Mouse (Mus musculus): ENCODE measurements at regions not wholly inside any gene's neighbourhood (a gene's known extent, or its start where the extent isn't known, plus 50 kb on each side); places are given as distances from the start of the nearest gene placed in this dataset.

GRCm38 (mm10) chr10:42090806-42091205 is 72.6 kb upstream of the Armc2 start:
- no peaks in the 10 kb centered on the region for H3K27me3 ChIP-seq (ENCODE audit: control insufficient read depth, insufficient read depth, low read length)
- H3K9me3 ChIP-seq (ENCODE audit: control insufficient read depth, low read length) = no peaks in the 10 kb centered on the region
- no peak overlapping the region for H3K4me2 ChIP-seq (replicated peaks; ENCODE audit: low read depth)
- no peak overlapping the region for H3K27ac ChIP-seq (replicated peaks)
- no peak for TF ChIP-seq EP300 (optimal IDR thresholded peaks at IDR 0.05)
- TF ChIP-seq CTCF (IDR thresholded peaks at IDR 0.05; ENCODE audit: low read depth) = no peak
- DNase-seq (ENCODE audit: low spot score) (no peak), ATAC-seq (ENCODE audit: low FRiP score, low TSS enrichment) (no peak)
- H3K36me3 ChIP-seq (ENCODE audit: control insufficient read depth, insufficient read depth, low read length) = no peaks in the 10 kb centered on the region
- WGBS = 93% methylated on average over 7 of the region's 7 CpGs
- H3K9ac ChIP-seq (ENCODE audit: low read length) = no peak overlapping the region
- H3K4me3 ChIP-seq (ENCODE audit: low read depth, low read length) = no peak overlapping the region
- peaks cover 9% of the 10 kb centered on the region for H3K4me1 ChIP-seq (replicated peaks; ENCODE audit: control insufficient read depth, insufficient read depth)

- WGBS = 40% methylated on average over 3 of the region's 3 CpGs
- peaks cover 9% of the 10 kb centered on the region for H3K4me1 ChIP-seq (replicated peaks; ENCODE audit: control insufficient read depth, insufficient read depth)
Measured at GRCm38 (mm10) chr10:42090147-42090546, 71.9 kb upstream of the Armc2 start.

GRCm38 (mm10) chr10:42089686-42090085 is 71.4 kb upstream of the Armc2 start:
- 16% methylated on average over 5 of the region's 5 CpGs for WGBS
- Histone ChIP-seq H3K4me3 (ENCODE audit: low read depth, low read length) (no peak overlapping the region), H3K27me3 (ENCODE audit: control insufficient read depth, insufficient read depth, low read length) (no peaks in the 10 kb centered on the region), H3K9ac (ENCODE audit: low read length) (no peak overlapping the region), H3K36me3 (ENCODE audit: control insufficient read depth, insufficient read depth, low read length) (no peaks in the 10 kb centered on the region), H3K4me1 (replicated peaks; ENCODE audit: control insufficient read depth, insufficient read depth) (peaks cover 9% of the 10 kb centered on the region), H3K4me2 (replicated peaks; ENCODE audit: low read depth) (no peak overlapping the region), H3K9me3 (ENCODE audit: control insufficient read depth, low read length) (no peaks in the 10 kb centered on the region), H3K27ac (replicated peaks) (peak overlapping the region; percentile 79)
- peak; percentile 62; the same call in 1 of the 2 replicates for ATAC-seq (ENCODE audit: low FRiP score, low TSS enrichment)
- TF ChIP-seq CTCF (IDR thresholded peaks at IDR 0.05; ENCODE audit: low read depth) (no peak), EP300 (optimal IDR thresholded peaks at IDR 0.05) (no peak)
- DNase-seq (ENCODE audit: low spot score) = peak; percentile 45

More at GRCm38 (mm10) chr10:42090147-42090546, 71.9 kb upstream of the Armc2 start:
- H3K36me3 ChIP-seq (ENCODE audit: control insufficient read depth, insufficient read depth, low read length) = no peaks in the 10 kb centered on the region
- H3K27me3 ChIP-seq (ENCODE audit: control insufficient read depth, insufficient read depth, low read length) = no peaks in the 10 kb centered on the region
- no peak overlapping the region for H3K4me3 ChIP-seq (ENCODE audit: low read depth, low read length)
- H3K4me2 ChIP-seq (replicated peaks; ENCODE audit: low read depth) = no peak overlapping the region
- no peaks in the 10 kb centered on the region for H3K9me3 ChIP-seq (ENCODE audit: control insufficient read depth, low read length)
- H3K27ac ChIP-seq (replicated peaks) = peak overlapping the region; percentile 79
- no peak overlapping the region for H3K9ac ChIP-seq (ENCODE audit: low read length)
- ATAC-seq (ENCODE audit: low FRiP score, low TSS enrichment) (no peak), DNase-seq (ENCODE audit: low spot score) (no peak)
- TF ChIP-seq EP300 (optimal IDR thresholded peaks at IDR 0.05) (no peak), CTCF (IDR thresholded peaks at IDR 0.05; ENCODE audit: low read depth) (no peak)

- Histone ChIP-seq H3K27ac (replicated peaks) (peak overlapping the region; percentile 79), H3K4me2 (replicated peaks; ENCODE audit: low read depth) (peak overlapping the region; percentile 6; the same call in 1 of the 2 replicates), H3K27me3 (ENCODE audit: control insufficient read depth, insufficient read depth, low read length) (no peaks in the 10 kb centered on the region), H3K9ac (ENCODE audit: low read length) (0 out of 2 replicates have a peak overlapping the region, but pooled peaks have one; percentile 19), H3K4me3 (ENCODE audit: low read depth, low read length) (no peak overlapping the region), H3K4me1 (replicated peaks; ENCODE audit: control insufficient read depth, insufficient read depth) (peaks cover 9% of the 10 kb centered on the region), H3K9me3 (ENCODE audit: control insufficient read depth, low read length) (no peaks in the 10 kb centered on the region), H3K36me3 (ENCODE audit: control insufficient read depth, insufficient read depth, low read length) (no peaks in the 10 kb centered on the region)
- ATAC-seq (ENCODE audit: low FRiP score, low TSS enrichment) (peak; percentile 86), DNase-seq (ENCODE audit: low spot score) (peak; percentile 91)
- 0% methylated on average over 3 of the region's 3 CpGs for WGBS
- no peak; the same call in 1 of the 2 replicates for TF ChIP-seq CTCF (IDR thresholded peaks at IDR 0.05; ENCODE audit: low read depth)
- no peak for TF ChIP-seq EP300 (optimal IDR thresholded peaks at IDR 0.05)
Measured at GRCm38 (mm10) chr10:42089235-42089625, 71.0 kb upstream of the Armc2 start.

- DNase-seq (ENCODE audit: low spot score) = no peak
- H3K4me2 ChIP-seq (replicated peaks; ENCODE audit: low read depth) = peak overlapping the region; percentile 6; the same call in 1 of the 2 replicates
Measured at GRCm38 (mm10) chr10:42088570-42089234, 70.5 kb upstream of the Armc2 start.

GRCm38 (mm10) chr10:42087906-42088305 is 69.7 kb upstream of the Armc2 start:
- H3K27ac ChIP-seq (replicated peaks) = no peak overlapping the region
- no peak for TF ChIP-seq CTCF (IDR thresholded peaks at IDR 0.05; ENCODE audit: low read depth)
- TF ChIP-seq EP300 (optimal IDR thresholded peaks at IDR 0.05) = no peak
- H3K36me3 ChIP-seq (ENCODE audit: control insufficient read depth, insufficient read depth, low read length) = no peaks in the 10 kb centered on the region
- H3K4me3 ChIP-seq (ENCODE audit: low read depth, low read length) = no peak overlapping the region
- H3K4me1 ChIP-seq (replicated peaks; ENCODE audit: control insufficient read depth, insufficient read depth) = peaks cover 9% of the 10 kb centered on the region
- H3K4me2 ChIP-seq (replicated peaks; ENCODE audit: low read depth) = no peak overlapping the region
- H3K27me3 ChIP-seq (ENCODE audit: control insufficient read depth, insufficient read depth, low read length) = no peaks in the 10 kb centered on the region
- ATAC-seq (ENCODE audit: low FRiP score, low TSS enrichment) = no peak
- H3K9me3 ChIP-seq (ENCODE audit: control insufficient read depth, low read length) = no peaks in the 10 kb centered on the region
- no peak overlapping the region for H3K9ac ChIP-seq (ENCODE audit: low read length)
- DNase-seq (ENCODE audit: low spot score) = no peak
- 89% methylated on average over 3 of the region's 3 CpGs for WGBS

More at GRCm38 (mm10) chr10:42088570-42089234, 70.5 kb upstream of the Armc2 start:
- Histone ChIP-seq H3K27me3 (ENCODE audit: control insufficient read depth, insufficient read depth, low read length) (no peaks in the 10 kb centered on the region), H3K36me3 (ENCODE audit: control insufficient read depth, insufficient read depth, low read length) (no peaks in the 10 kb centered on the region), H3K9me3 (ENCODE audit: control insufficient read depth, low read length) (no peaks in the 10 kb centered on the region), H3K4me3 (ENCODE audit: low read depth, low read length) (no peak overlapping the region), H3K9ac (ENCODE audit: low read length) (0 out of 2 replicates have a peak overlapping the region, but pooled peaks have one; percentile 19), H3K27ac (replicated peaks) (peak overlapping the region; percentile 78), H3K4me1 (replicated peaks; ENCODE audit: control insufficient read depth, insufficient read depth) (peaks cover 9% of the 10 kb centered on the region)
- WGBS = 37% methylated on average over 14 of the region's 14 CpGs
- TF ChIP-seq EP300 (optimal IDR thresholded peaks at IDR 0.05) (no peak), CTCF (IDR thresholded peaks at IDR 0.05; ENCODE audit: low read depth) (peak; percentile 7; the same call in 1 of the 2 replicates)
- ATAC-seq (ENCODE audit: low FRiP score, low TSS enrichment) = 0 out of 2 replicates have a peak, but pooled peaks have one; percentile 31

Measured in stomach, postnatal 0 days (tissue).